Mouse (Mus musculus) hindbrain, embryonic 16.5 days (tissue): ENCODE measurements around the gene Brinp2. TPM values are rescaled to one million over a fixed set of nuclear protein-coding genes. Genes with fewer than 3 reads are reported as not detected.
A peak's percentile ranks its signal among the peaks of the same experiment; 100 is the strongest.

Source experiments
- ATAC-seq: fragments of 200-750 bp; cut with Nextera tagmentation; 2 replicates; pipeline ENCODE4 v1.8.0; 2017; ENCODE audit warnings: moderate TSS enrichment, moderate library complexity
- H3K27ac ChIP-seq: fragments of 300-500 bp; sonication (generic); 2 replicates; pipeline ENCODE4 v1.5.1; 2014; ENCODE audit warnings: low read depth, mild to moderate bottlenecking, control low read depth, low read length, moderate library complexity
- H3K27me3 ChIP-seq: fragments of 300-500 bp; sonication (generic); replicated peaks from 2 replicates; pipeline ENCODE4 v1.6.1; 2014; ENCODE audit warnings: low read length; ENCODE audit not compliant: control insufficient read depth, insufficient read depth
- H3K36me3 ChIP-seq: fragments of 300-500 bp; sonication (generic); 2 replicates; pipeline ENCODE4 v1.6.1; 2014; ENCODE audit warnings: mild to moderate bottlenecking, low read length, moderate library complexity, mixed read lengths; ENCODE audit not compliant: control insufficient read depth, insufficient read depth
- H3K4me1 ChIP-seq: fragments of 300-500 bp; sonication (generic); 2 replicates; pipeline ENCODE4 v1.6.1; 2014; ENCODE audit warnings: low read depth, low read length; ENCODE audit not compliant: control insufficient read depth, insufficient read depth
- H3K4me2 ChIP-seq: fragments of 300-500 bp; sonication (generic); 2 replicates; pipeline ENCODE4 v1.6.1; 2014; ENCODE audit warnings: mild to moderate bottlenecking, low read length, control low read depth, moderate library complexity
- H3K4me3 ChIP-seq: fragments of 300-500 bp; sonication (generic); 2 replicates; pipeline ENCODE4 v1.5.1; 2014; ENCODE audit warnings: mild to moderate bottlenecking, low read length, control low read depth, moderate library complexity
- H3K9ac ChIP-seq: fragments of 300-500 bp; sonication (generic); 2 replicates; pipeline ENCODE4 v1.6.1; 2014; ENCODE audit warnings: low read depth, mild to moderate bottlenecking, control low read depth, low read length, moderate library complexity
- H3K9me3 ChIP-seq: fragments of 300-500 bp; sonication (generic); 2 replicates; pipeline ENCODE4 v1.6.1; 2014; ENCODE audit warnings: mild to moderate bottlenecking, low read length, moderate library complexity; ENCODE audit not compliant: control insufficient read depth
- WGBS: fragments of 180-500 bp; shearing (Covaris S2); extraction: QIAGEN DNeasy Blood & Tissue Kit; methylation state at CpG from one replicate; pipeline ENCODE4 v1.1.7; 2014; 5-methylcytosine and 5-hydroxymethylcytosine counted together
- polyA plus RNA-seq: library from polyadenylated mRNA; unstranded; fragments of >200 nt; fragmentation: Nextera tagmentation; extraction: Ambion mirVana; gene quantifications from 2 replicates; pipeline ENCODE4 v1.2.1, GENCODE M21; 2015

Brinp2 gene
- polyA plus RNA-seq, 1 experiment from 2014 or later = 32.7 TPM

GRCm38 (mm10) chr1:158323325-158323724, 32.8 kb downstream of the Brinp2 start:
- Histone ChIP-seq H3K27ac (no peak overlapping the region), H3K4me2 (no peak overlapping the region), H3K4me1 (no peaks in the 10 kb centered on the region), H3K9me3 (no peaks in the 10 kb centered on the region), H3K36me3 (no peaks in the 10 kb centered on the region), H3K4me3 (no peak overlapping the region), H3K9ac (no peak overlapping the region), H3K27me3 (no peaks in the 10 kb centered on the region)
- ATAC-seq = no peak
- 69% methylated on average over 6 of the region's 6 CpGs for WGBS

GRCm38 (mm10) chr1:158310426-158311156, 45.5 kb downstream of the Brinp2 start:
- no peak overlapping the region for H3K9ac ChIP-seq
- WGBS = 48% methylated on average over 5 of the region's 5 CpGs
- no peak overlapping the region for H3K27ac ChIP-seq
- no peaks in the 10 kb centered on the region for H3K9me3 ChIP-seq
- H3K4me2 ChIP-seq = no peak overlapping the region
- no peaks in the 10 kb centered on the region for H3K4me1 ChIP-seq
- no peaks in the 10 kb centered on the region for H3K36me3 ChIP-seq
- no peak for ATAC-seq
- H3K4me3 ChIP-seq = no peak overlapping the region
- no peaks in the 10 kb centered on the region for H3K27me3 ChIP-seq

GRCm38 (mm10) chr1:158297042-158297441, 59.1 kb downstream of the Brinp2 start:
- 50% methylated on average over 7 of the region's 7 CpGs for WGBS
- no peak overlapping the region for H3K4me2 ChIP-seq
- peaks cover 7% of the 10 kb centered on the region; the same call in 1 of the 2 replicates for H3K4me1 ChIP-seq
- no peaks in the 10 kb centered on the region for H3K36me3 ChIP-seq
- no peak for ATAC-seq
- no peaks in the 10 kb centered on the region for H3K27me3 ChIP-seq
- H3K9me3 ChIP-seq = no peaks in the 10 kb centered on the region
- no peak overlapping the region for H3K9ac ChIP-seq
- H3K4me3 ChIP-seq = no peak overlapping the region
- no peak overlapping the region for H3K27ac ChIP-seq

- no peak overlapping the region for H3K4me3 ChIP-seq
- no peak overlapping the region for H3K9ac ChIP-seq
- WGBS = 79% methylated on average over 8 of the region's 8 CpGs
- no peaks in the 10 kb centered on the region for H3K27me3 ChIP-seq
- no peaks in the 10 kb centered on the region for H3K36me3 ChIP-seq
- no peak overlapping the region for H3K27ac ChIP-seq
- H3K4me2 ChIP-seq = no peak overlapping the region
- H3K4me1 ChIP-seq = peaks cover 7% of the 10 kb centered on the region; the same call in 1 of the 2 replicates
- H3K9me3 ChIP-seq = no peaks in the 10 kb centered on the region
- ATAC-seq = no peak
These were observed 59.7 kb downstream of the Brinp2 start for GRCm38 (mm10) chr1:158296287-158296931.

- Histone ChIP-seq H3K36me3 (no peaks in the 10 kb centered on the region), H3K4me3 (no peak overlapping the region), H3K4me2 (no peak overlapping the region), H3K27me3 (no peaks in the 10 kb centered on the region), H3K9me3 (no peaks in the 10 kb centered on the region), H3K9ac (no peak overlapping the region), H3K4me1 (peaks cover 7% of the 10 kb centered on the region; the same call in 1 of the 2 replicates), H3K27ac (no peak overlapping the region)
- ATAC-seq = peak; percentile 32; the same call in 1 of the 2 replicates
- WGBS = 26% methylated on average over 16 of the region's 16 CpGs
These were observed 60.9 kb downstream of the Brinp2 start for GRCm38 (mm10) chr1:158295270-158295669.

- ATAC-seq = no peak
- Histone ChIP-seq H3K9ac (no peak overlapping the region), H3K4me2 (no peak overlapping the region), H3K9me3 (no peaks in the 10 kb centered on the region), H3K27ac (no peak overlapping the region), H3K4me3 (no peak overlapping the region), H3K36me3 (no peaks in the 10 kb centered on the region), H3K27me3 (no peaks in the 10 kb centered on the region), H3K4me1 (no peaks in the 10 kb centered on the region)
- 87% methylated on average over 3 of the region's 3 CpGs for WGBS
These were observed 70.9 kb downstream of the Brinp2 start for GRCm38 (mm10) chr1:158285198-158285597.

- 85% methylated on average over 7 of the region's 7 CpGs for WGBS
- Histone ChIP-seq H3K4me2 (no peak overlapping the region), H3K27me3 (no peaks in the 10 kb centered on the region), H3K27ac (no peak overlapping the region), H3K9ac (no peak overlapping the region), H3K9me3 (no peaks in the 10 kb centered on the region), H3K36me3 (no peaks in the 10 kb centered on the region), H3K4me1 (no peaks in the 10 kb centered on the region), H3K4me3 (no peak overlapping the region)
- no peak for ATAC-seq
These were observed 72.3 kb downstream of the Brinp2 start for GRCm38 (mm10) chr1:158283869-158284268.

GRCm38 (mm10) chr1:158272058-158272457, 84.1 kb downstream of the Brinp2 start:
- no peak overlapping the region for H3K9ac ChIP-seq
- WGBS = 74% methylated on average over 9 of the region's 9 CpGs
- H3K27me3 ChIP-seq = no peaks in the 10 kb centered on the region
- no peak for ATAC-seq
- H3K27ac ChIP-seq = no peak overlapping the region
- no peak overlapping the region for H3K4me3 ChIP-seq
- H3K9me3 ChIP-seq = no peaks in the 10 kb centered on the region
- H3K4me2 ChIP-seq = no peak overlapping the region
- H3K36me3 ChIP-seq = no peaks in the 10 kb centered on the region
- H3K4me1 ChIP-seq = 0 out of 2 replicates have a peak, but pooled peaks cover 3% of the 10 kb centered on the region

- Histone ChIP-seq H3K36me3 (no peaks in the 10 kb centered on the region), H3K27me3 (no peaks in the 10 kb centered on the region), H3K27ac (peak overlapping the region; percentile 5; the same call in 1 of the 2 replicates), H3K4me1 (0 out of 2 replicates have a peak, but pooled peaks cover 10% of the 10 kb centered on the region), H3K4me3 (no peak overlapping the region), H3K9ac (no peak overlapping the region), H3K9me3 (no peaks in the 10 kb centered on the region), H3K4me2 (no peak overlapping the region)
- WGBS = 19% methylated on average over 8 of the region's 8 CpGs
- ATAC-seq = peak; percentile 76
These were observed 89.0 kb downstream of the Brinp2 start for GRCm38 (mm10) chr1:158267020-158267571.
